Mouse (Mus musculus) hindbrain, postnatal 0 days (tissue): Measurements from ENCODE around the gene Ncapd2. TPM values are rescaled to one million over a fixed set of nuclear protein-coding genes. Genes with fewer than 3 reads are reported as not detected.

Source experiments
- ATAC-seq: fragments of 200-750 bp; cut with Nextera tagmentation; 2 replicates; pipeline ENCODE4 v1.8.0; 2017; ENCODE audit warnings: mild to moderate bottlenecking, moderate TSS enrichment, moderate library complexity
- DNase-seq: peaks from one replicate; pipeline ENCODE4 v3.0.0-alpha.2; 2015; ENCODE audit warnings: low spot score
- H3K27ac ChIP-seq: fragments of 300-500 bp; sonication (generic); 2 replicates; pipeline ENCODE4 v1.5.1; 2014; ENCODE audit warnings: mild to moderate bottlenecking
- H3K27me3 ChIP-seq: fragments of 300-500 bp; sonication (generic); 2 replicates; pipeline ENCODE4 v1.6.1; 2014; ENCODE audit warnings: low read length, mixed read lengths; ENCODE audit not compliant: insufficient read depth
- H3K36me3 ChIP-seq: fragments of 300-500 bp; sonication (generic); 2 replicates; pipeline ENCODE4 v1.6.1; 2014; ENCODE audit warnings: low read length, mixed read lengths; ENCODE audit not compliant: insufficient read depth
- H3K4me1 ChIP-seq: fragments of 300-500 bp; sonication (generic); 2 replicates; pipeline ENCODE4 v1.6.1; 2014; ENCODE audit warnings: antibody characterized with exemption, low read length, mixed read lengths; ENCODE audit not compliant: insufficient read depth
- H3K4me2 ChIP-seq: fragments of 300-500 bp; sonication (generic); 2 replicates; pipeline ENCODE4 v1.6.1; 2014; ENCODE audit warnings: low read depth, mild to moderate bottlenecking, low read length, moderate library complexity, mixed read lengths
- H3K4me3 ChIP-seq: fragments of 300-500 bp; sonication (generic); 2 replicates; pipeline ENCODE4 v1.5.1; 2014; ENCODE audit warnings: low read length
- H3K9ac ChIP-seq: fragments of 300-500 bp; sonication (generic); replicated peaks from 2 replicates; pipeline ENCODE4 v1.6.1; 2014; ENCODE audit warnings: mild to moderate bottlenecking, low read length, moderate library complexity, mixed read lengths
- H3K9me3 ChIP-seq: fragments of 300-500 bp; sonication (generic); 2 replicates; pipeline ENCODE4 v1.6.1; 2016; ENCODE audit warnings: low read length, mixed read lengths
- CTCF ChIP-seq: IDR thresholded peaks from 2 replicates; pipeline ENCODE4 v1.5.1; 2016; ENCODE audit warnings: antibody characterized with exemption, control low read depth, low read depth
- WGBS: fragments of 180-500 bp; shearing (Covaris S2); extraction: QIAGEN DNeasy Blood & Tissue Kit; methylation state at CpG from one replicate; pipeline ENCODE4 v1.1.7; 2014; 5-methylcytosine and 5-hydroxymethylcytosine counted together
- microRNA-seq, 2 experiments: library from miRNA; unstranded; fragments of <30 nt; microRNA quantifications; one replicate each; pipeline ENCODE4; 2016
- polyA plus RNA-seq: library from polyadenylated mRNA; unstranded; fragments of >200 nt; fragmentation: Nextera tagmentation; extraction: Ambion mirVana; gene quantifications from 2 replicates; pipeline ENCODE4 v1.2.1, GENCODE M21; 2015
- total RNA-seq: library from RNA; depleted of rRNA; stranded (reverse); fragments of >200 nt; gene quantifications from 2 replicates; pipeline ENCODE4 v1.2.3, GENCODE M21; 2014; rRNA removed

The Ncapd2 gene
- total and polyA plus RNA-seq, 2 experiments from 2014 or later: 30.3 to 47.1 TPM

GRCm38 (mm10) chr6:125131302-125132156, 60.0 kb downstream of the Ncapd2 start, which contains the start of gene Nop2:
Nop2 (plus strand) TSS chr6:125131909.
- H3K9me3 ChIP-seq: no peaks in the 10 kb centered on the region
- WGBS: under 1% methylated on average over 66 of the region's 66 CpGs
- ATAC-seq (peak; percentile 97), DNase-seq (peak; percentile 98)
- H3K36me3 ChIP-seq: peaks cover 42% of the 10 kb centered on the region
- peak within 1 kb of the TSS; percentile 71 for H3K4me2 ChIP-seq
- no peak for TF ChIP-seq CTCF
- peak within 1 kb of the TSS; percentile 77 for H3K27ac ChIP-seq
- peaks cover 7% of the 10 kb centered on the region; the same call in 1 of the 2 replicates for H3K4me1 ChIP-seq
- H3K27me3 ChIP-seq: no peaks in the 10 kb centered on the region
- peak within 1 kb of the TSS; percentile 80 for H3K9ac ChIP-seq
- peak within 1 kb of the TSS; percentile 76 for H3K4me3 ChIP-seq

DNA sequence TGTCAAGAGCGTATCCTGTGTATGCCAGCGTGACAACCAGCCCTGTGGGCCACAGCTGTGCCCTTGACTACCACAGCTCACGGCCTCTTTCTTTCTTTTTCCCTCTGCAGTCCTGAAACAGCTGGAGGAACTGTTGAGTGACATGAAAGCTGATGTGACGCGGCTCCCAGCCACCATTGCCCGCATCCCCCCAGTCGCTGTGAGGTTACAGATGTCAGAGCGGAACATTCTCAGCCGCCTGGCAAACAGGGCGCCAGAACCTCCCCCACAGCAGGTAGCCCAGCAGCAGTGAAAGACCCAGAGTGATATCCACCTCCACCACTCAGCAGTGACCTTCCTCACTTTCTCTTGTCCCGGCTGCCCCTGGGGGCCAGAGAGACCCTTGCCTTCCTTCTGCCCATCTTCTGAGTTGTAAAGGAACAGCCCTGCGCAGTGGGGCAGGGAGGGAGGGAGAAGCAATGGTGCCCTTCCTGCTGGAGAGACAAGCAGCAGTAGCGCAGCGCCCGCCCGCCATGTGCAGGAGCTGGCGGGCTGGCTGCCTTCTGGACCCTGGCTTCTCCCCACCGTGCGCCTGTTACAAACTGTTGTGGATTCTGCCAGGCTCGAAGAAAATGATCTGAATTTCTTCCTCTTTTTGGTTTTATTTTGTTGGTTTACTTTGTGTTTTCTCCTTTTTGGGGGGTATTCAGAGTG, 61.6 kb downstream of the Ncapd2 start:
- Histone ChIP-seq H3K9ac (no peak overlapping the region), H3K27ac (no peak overlapping the region), H3K4me3 (no peak overlapping the region), H3K9me3 (no peaks in the 10 kb centered on the region), H3K4me1 (peaks cover 7% of the 10 kb centered on the region; the same call in 1 of the 2 replicates), H3K4me2 (no peak overlapping the region), H3K36me3 (peaks cover 36% of the 10 kb centered on the region), H3K27me3 (no peaks in the 10 kb centered on the region)
- DNase-seq (no peak), ATAC-seq (no peak)
- TF ChIP-seq CTCF: no peak
- 83% methylated on average over 20 of the region's 20 CpGs for WGBS

- Histone ChIP-seq H3K27ac (no peak overlapping the region), H3K4me2 (no peak overlapping the region), H3K36me3 (peaks cover 42% of the 10 kb centered on the region), H3K4me1 (peaks cover 7% of the 10 kb centered on the region; the same call in 1 of the 2 replicates), H3K9ac (no peak overlapping the region), H3K9me3 (no peaks in the 10 kb centered on the region), H3K4me3 (no peak overlapping the region), H3K27me3 (no peaks in the 10 kb centered on the region)
- no peak for TF ChIP-seq CTCF
- 89% methylated on average over 12 of the region's 12 CpGs for WGBS
- ATAC-seq: no peak
- DNase-seq: no peak
Measured at GRCm38 (mm10) chr6:125128724-125129123, 62.8 kb downstream of the Ncapd2 start.

- no peak for ATAC-seq
- no peak overlapping the region for H3K4me2 ChIP-seq
- no peak for TF ChIP-seq CTCF
- H3K4me3 ChIP-seq: no peak overlapping the region
- H3K27me3 ChIP-seq: no peaks in the 10 kb centered on the region
- no peak overlapping the region for H3K27ac ChIP-seq
- no peak for DNase-seq
- H3K36me3 ChIP-seq: peaks cover 83% of the 10 kb centered on the region
- no peaks in the 10 kb centered on the region for H3K4me1 ChIP-seq
- no peak overlapping the region for H3K9ac ChIP-seq
- 94% methylated on average over 8 of the region's 8 CpGs for WGBS
- H3K9me3 ChIP-seq: no peaks in the 10 kb centered on the region
Measured at GRCm38 (mm10) chr6:125119387-125119786, 72.1 kb downstream of the Ncapd2 start.

Small RNA genes lying within 50 kb of the gene (microRNA-seq; reads per million reads assigned to microRNA genes)
- gene Mir3098: 0.35 to 0.36 reads per million in 2 experiments
- 0 reads per million in 2 experiments for gene Mir8113

Other genes with a start within 250 kb of the Ncapd2 start
- 113 and 146 TPM in 2 replicates for gene Cops7a, start 226.2 kb downstream of the Ncapd2 start, total RNA-seq
- 97.1 and 101 TPM in 2 replicates for gene Cops7a, start 226.2 kb downstream of the Ncapd2 start, polyA plus RNA-seq
- gene Pianp, start 195.0 kb downstream of the Ncapd2 start, total RNA-seq: 24.1 and 32.9 TPM in 2 replicates
- gene Pianp, start 195.0 kb downstream of the Ncapd2 start, polyA plus RNA-seq: 58.9 and 65.4 TPM in 2 replicates
- 37.3 and 38.6 TPM in 2 replicates for gene Zfp384, start 182.6 kb downstream of the Ncapd2 start, total RNA-seq
- 10.3 and 11.6 TPM in 2 replicates for gene Zfp384, start 182.6 kb downstream of the Ncapd2 start, polyA plus RNA-seq
- 60.7 and 78.3 TPM in 2 replicates for gene Ing4, start 151.9 kb downstream of the Ncapd2 start, total RNA-seq
- gene Ing4, start 151.9 kb downstream of the Ncapd2 start, polyA plus RNA-seq: 97.6 and 102 TPM in 2 replicates
- 10.5 and 17.3 TPM in 2 replicates for gene Acrbp, start 142.0 kb downstream of the Ncapd2 start, total RNA-seq
- gene Acrbp, start 142.0 kb downstream of the Ncapd2 start, polyA plus RNA-seq: 12.2 and 17.5 TPM in 2 replicates
- gene Lpar5, start 123.8 kb downstream of the Ncapd2 start, total RNA-seq: 0.75 and 1.8 TPM in 2 replicates
- 0.68 and 0.88 TPM in 2 replicates for gene Lpar5, start 123.8 kb downstream of the Ncapd2 start, polyA plus RNA-seq
- 101 and 106 TPM in 2 replicates for gene Chd4, start 95.7 kb downstream of the Ncapd2 start, total RNA-seq
- 90.2 and 94.7 TPM in 2 replicates for gene Chd4, start 95.7 kb downstream of the Ncapd2 start, polyA plus RNA-seq
- gene Nop2, start 59.8 kb downstream of the Ncapd2 start, total RNA-seq: 33.9 and 34.2 TPM in 2 replicates
- gene Nop2, start 59.8 kb downstream of the Ncapd2 start, polyA plus RNA-seq: 37.3 and 38.8 TPM in 2 replicates
- gene Iffo1, start 46.5 kb downstream of the Ncapd2 start, total RNA-seq: 29.1 and 30.5 TPM in 2 replicates
- gene Iffo1, start 46.5 kb downstream of the Ncapd2 start, polyA plus RNA-seq: 20.3 and 20.6 TPM in 2 replicates
- gene Gapdh, start 25.2 kb downstream of the Ncapd2 start, total RNA-seq: 2,711 and 2,736 TPM in 2 replicates
- 1,874 and 1,919 TPM in 2 replicates for gene Gapdh, start 25.2 kb downstream of the Ncapd2 start, polyA plus RNA-seq
- gene Mrpl51, start 100 bp upstream of the Ncapd2 start, total RNA-seq: 20.6 and 40.3 TPM in 2 replicates
- gene Mrpl51, start 100 bp upstream of the Ncapd2 start, polyA plus RNA-seq: 159 and 163 TPM in 2 replicates
- 74.6 and 85.3 TPM in 2 replicates for gene Vamp1, start 23.9 kb upstream of the Ncapd2 start, total RNA-seq
- 73.0 and 74.6 TPM in 2 replicates for gene Vamp1, start 23.9 kb upstream of the Ncapd2 start, polyA plus RNA-seq
- gene Tapbpl, start 40.2 kb upstream of the Ncapd2 start, total RNA-seq: 4.5 and 7.0 TPM in 2 replicates
- 7.0 and 7.8 TPM in 2 replicates for gene Tapbpl, start 40.2 kb upstream of the Ncapd2 start, polyA plus RNA-seq
- 0.79 TPM in 1 of 2 replicates, not detected in the other for gene Cd27, start 45.3 kb upstream of the Ncapd2 start, total RNA-seq
- 0.29 and 0.71 TPM in 2 replicates for gene Cd27, start 45.3 kb upstream of the Ncapd2 start, polyA plus RNA-seq
- not detected in 2 replicates for gene Tuba3a, start 94.3 kb upstream of the Ncapd2 start, total RNA-seq
- gene Tuba3a, start 94.3 kb upstream of the Ncapd2 start, polyA plus RNA-seq: not detected in 2 replicates
- 31.6 and 34.4 TPM in 2 replicates for gene Ltbr, start 122.2 kb upstream of the Ncapd2 start, total RNA-seq
- 17.5 and 18.1 TPM in 2 replicates for gene Ltbr, start 122.2 kb upstream of the Ncapd2 start, polyA plus RNA-seq
- 1.7 and 3.0 TPM in 2 replicates for gene Scnn1a, start 129.0 kb upstream of the Ncapd2 start, total RNA-seq
- gene Scnn1a, start 129.0 kb upstream of the Ncapd2 start, polyA plus RNA-seq: 1.00 and 1.2 TPM in 2 replicates
- 12.2 and 18.0 TPM in 2 replicates for gene Tnfrsf1a, start 157.7 kb upstream of the Ncapd2 start, total RNA-seq
- gene Tnfrsf1a, start 157.7 kb upstream of the Ncapd2 start, polyA plus RNA-seq: 15.5 and 16.3 TPM in 2 replicates
- 0.68 and 0.86 TPM in 2 replicates for gene Plekhg6, start 189.1 kb upstream of the Ncapd2 start, total RNA-seq
- gene Plekhg6, start 189.1 kb upstream of the Ncapd2 start, polyA plus RNA-seq: 0.32 and 0.74 TPM in 2 replicates